Mouse (Mus musculus) myocyte (in vitro differentiated cells): ENCODE measurements at regions not wholly inside any gene's neighbourhood (a gene's known extent, or its start where the extent isn't known, plus 50 kb on each side); places are given as distances from the start of the nearest gene placed in this dataset.

Experiments used
- E2F4 ChIP-seq: IDR thresholded peaks from one replicate; pipeline ENCODE4 v1.6.1; 2011; ENCODE audit warnings: mild to moderate bottlenecking, control low read depth, moderate library complexity; ENCODE audit not compliant: insufficient read depth
- MAX ChIP-seq: IDR thresholded peaks from one replicate; pipeline ENCODE4 v1.6.1; 2011; ENCODE audit warnings: low read depth, mild to moderate bottlenecking, control low read depth
- MYOD1 ChIP-seq, 3 experiments: IDR thresholded peaks; one replicate each; pipeline ENCODE4 v1.6.1; 2011; ENCODE audit warnings: control low read depth in 2 of 3, low read depth in 2 of 3, mild to moderate bottlenecking in 2 of 3, moderate library complexity in 1 of 3; ENCODE audit not compliant: insufficient read length in 2 of 3, control insufficient read depth in 1 of 3
- POLR2A ChIP-seq: IDR thresholded peaks from one replicate; pipeline ENCODE4 v1.6.1; 2011; ENCODE audit warnings: low read depth, mild to moderate bottlenecking, control low read depth, moderate library complexity; ENCODE audit not compliant: insufficient read length
- POLR2AphosphoS2 ChIP-seq: IDR thresholded peaks from one replicate; pipeline ENCODE4 v1.6.1; 2011; ENCODE audit warnings: low read depth, control low read depth; ENCODE audit not compliant: insufficient read length
- TCF12 ChIP-seq: IDR thresholded peaks from one replicate; pipeline ENCODE4 v1.6.1; 2011; ENCODE audit warnings: mild to moderate bottlenecking, control low read depth; ENCODE audit not compliant: poor library complexity, insufficient read depth, severe bottlenecking
- TCF3 ChIP-seq: IDR thresholded peaks from one replicate; pipeline ENCODE4 v1.6.1; 2011; ENCODE audit warnings: low read depth, control low read depth; ENCODE audit not compliant: insufficient read length
- USF1 ChIP-seq: IDR thresholded peaks from one replicate; pipeline ENCODE4 v1.6.1; 2011; ENCODE audit warnings: low read depth, mild to moderate bottlenecking, control low read depth, moderate library complexity

- TF ChIP-seq POLR2A: no peak
- no peak for TF ChIP-seq MAX
- no peak for TF ChIP-seq E2F4
- TF ChIP-seq POLR2AphosphoS2: no peak
- no peak for TF ChIP-seq MYOD1 (IDR thresholded peaks at IDR 0.05; ENCODE audit: control insufficient read depth in 1 of 3, insufficient read length in 2 of 3, low read depth in 2 of 3)
- TF ChIP-seq TCF12: no peak
- TF ChIP-seq TCF3: no peak
- TF ChIP-seq USF1: no peak
Measured at GRCm38 (mm10) chr2:9285800-9286199, 595.3 kb upstream of the 4930412O13Rik start.
